Mouse (Mus musculus): ENCODE data around the gene Cabin1.

DNA sequence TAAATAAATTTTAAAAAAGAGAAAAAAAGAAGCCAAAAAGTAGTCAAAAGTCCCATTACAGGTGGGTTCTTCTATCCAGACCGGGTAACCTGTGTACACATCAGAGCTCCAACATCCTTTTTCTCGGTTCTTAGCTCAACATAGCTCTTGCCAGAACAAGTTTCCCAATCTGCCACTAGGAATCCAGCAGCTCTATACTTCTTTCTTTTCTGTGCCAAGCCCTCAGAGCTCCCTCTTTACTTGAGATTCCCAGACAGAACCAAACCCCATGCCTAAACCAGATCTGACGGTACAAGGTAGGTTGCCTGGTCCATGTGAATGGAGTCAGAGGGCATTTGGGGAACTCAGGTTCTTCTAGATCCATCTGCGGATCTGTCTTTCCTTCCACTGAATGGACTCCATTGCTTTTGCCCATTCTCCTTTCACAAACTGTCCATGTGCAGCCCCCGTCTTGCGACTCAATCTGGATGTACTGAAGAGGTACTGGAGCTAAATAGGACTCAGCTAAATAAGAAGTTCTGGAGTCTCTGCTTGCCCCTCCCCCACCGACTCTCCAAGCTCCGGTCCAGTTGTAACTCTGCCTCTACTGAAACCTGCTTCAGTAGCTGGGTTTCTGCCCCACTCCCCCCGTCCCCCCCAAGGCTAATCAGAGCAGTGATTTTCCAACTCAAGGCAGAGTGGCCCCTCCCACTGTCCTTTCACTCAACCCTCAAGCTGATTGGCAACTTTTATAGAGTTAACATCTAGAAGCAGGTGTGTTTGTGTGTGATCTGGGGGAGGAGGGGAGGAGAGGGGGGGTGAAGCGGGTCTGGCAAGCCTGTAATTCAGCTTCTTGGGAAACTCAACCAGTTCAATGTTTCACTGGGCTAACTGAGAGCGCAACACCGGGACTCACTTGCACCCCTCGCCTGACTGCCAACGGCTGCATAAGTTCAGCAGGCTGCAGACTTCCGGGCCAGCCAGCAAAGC lies 15.3 kb upstream of the Cabin1 start:
- TF ChIP-seq CTCF (IDR thresholded peaks at IDR 0.05; ENCODE audit: borderline replicate concordance, control insufficient read depth, extremely low read depth, insufficient read depth, low read length, poor library complexity) (no peak), POLR2A (IDR thresholded peaks at IDR 0.05; ENCODE audit: control insufficient read depth, extremely low read depth, insufficient read depth, low read length, poor library complexity) (no peak)

Data from thymus, adult 2 months (tissue).